Mouse (Mus musculus): ENCODE measurements around the gene Pycr1. TPM values are rescaled to one million over a fixed set of nuclear protein-coding genes. Genes with fewer than 3 reads are reported as not detected.

The Pycr1 gene
- total and polyA plus RNA-seq, 3 experiments, result 21.0 to 75.3 (median 32.3) TPM

DNA sequence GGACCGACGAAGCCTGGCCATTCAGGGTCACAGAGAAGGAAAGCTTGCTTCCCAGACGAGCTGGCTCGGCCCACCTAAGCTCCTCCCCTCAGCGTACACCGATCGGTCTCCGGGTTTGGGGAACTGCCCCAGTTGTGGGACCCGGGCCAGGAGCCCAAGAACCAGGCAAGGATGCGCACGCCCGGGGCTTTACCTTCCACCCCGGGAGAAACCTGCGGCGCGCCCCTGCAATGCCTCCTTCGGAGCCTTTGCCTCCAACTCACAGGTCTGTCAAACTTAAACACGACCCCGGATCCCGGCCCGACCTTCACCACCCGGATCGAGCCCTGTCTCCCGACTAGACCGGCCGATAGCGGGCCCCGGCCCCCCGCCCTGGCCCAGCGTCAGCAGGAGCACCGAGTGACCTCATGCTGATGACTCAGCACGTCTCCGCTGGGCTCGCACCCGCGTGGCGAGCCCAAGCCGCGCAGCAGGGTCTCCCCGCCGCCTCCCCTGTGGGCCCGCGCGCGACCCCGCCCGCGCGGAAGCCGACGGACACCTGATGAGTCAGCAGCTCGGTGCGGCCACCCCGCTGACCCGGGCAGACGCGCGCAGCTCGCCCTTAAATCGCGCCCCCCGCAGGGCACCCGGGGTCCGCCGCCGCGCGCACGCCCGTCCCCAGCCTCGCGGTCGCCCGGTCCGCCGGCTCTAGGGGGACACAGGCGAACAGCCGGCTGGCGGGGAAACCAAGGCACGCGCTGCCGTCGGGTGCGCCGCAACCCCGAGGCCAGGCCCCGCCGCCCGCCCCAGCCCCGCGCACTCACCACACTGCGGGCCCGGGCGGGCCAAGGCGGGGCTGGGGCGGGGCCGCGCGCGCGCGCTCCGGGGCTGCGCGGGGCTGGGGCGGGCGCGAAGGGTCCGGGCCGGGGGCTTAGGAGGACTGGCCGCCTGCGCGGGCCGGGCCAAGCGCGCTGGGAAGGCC is 10.7 kb downstream of the Pycr1 start (continued):
- peak; percentile 93 for TF ChIP-seq MAFK (IDR thresholded peaks at IDR 0.05; ENCODE audit: insufficient replicate concordance, low read length)
- no peak for TF ChIP-seq PAX5 (IDR thresholded peaks at IDR 0.05; ENCODE audit: low read length)
- TF ChIP-seq ZKSCAN1 (IDR thresholded peaks at IDR 0.05; ENCODE audit: borderline replicate concordance, low read depth, low read length), result no peak
- no peak for TF ChIP-seq KAT2A (IDR thresholded peaks at IDR 0.05; ENCODE audit: insufficient replicate concordance, low read length)
- no peak for TF ChIP-seq USF1 (IDR thresholded peaks at IDR 0.05; ENCODE audit: low read depth, low read length)
- no peak for TF ChIP-seq IRF4 (IDR thresholded peaks at IDR 0.05; ENCODE audit: low read depth, low read length)
- no peak for TF ChIP-seq USF2 (conservative IDR thresholded peaks at IDR 0.05; ENCODE audit: low read depth, low read length)
- no peak for TF ChIP-seq E2F4 (IDR thresholded peaks at IDR 0.05; ENCODE audit: insufficient replicate concordance, low read depth, low read length)
- TF ChIP-seq MAX (IDR thresholded peaks at IDR 0.05; ENCODE audit: low read length), result peak; percentile 56; the same call in 1 of the 2 replicates
- TF ChIP-seq CHD1 (IDR thresholded peaks at IDR 0.05; ENCODE audit: low read depth, low read length), result no peak
- no peak for TF ChIP-seq POLR2AphosphoS2 (IDR thresholded peaks at IDR 0.05; ENCODE audit: low read depth, low read length)
- no peak for TF ChIP-seq ZNF384 (IDR thresholded peaks at IDR 0.05; ENCODE audit: low read depth, low read length)
- TF ChIP-seq MYC (IDR thresholded peaks at IDR 0.05; ENCODE audit: low read depth, low read length), result peak; percentile 51; the same call in 1 of the 2 replicates

DNA sequence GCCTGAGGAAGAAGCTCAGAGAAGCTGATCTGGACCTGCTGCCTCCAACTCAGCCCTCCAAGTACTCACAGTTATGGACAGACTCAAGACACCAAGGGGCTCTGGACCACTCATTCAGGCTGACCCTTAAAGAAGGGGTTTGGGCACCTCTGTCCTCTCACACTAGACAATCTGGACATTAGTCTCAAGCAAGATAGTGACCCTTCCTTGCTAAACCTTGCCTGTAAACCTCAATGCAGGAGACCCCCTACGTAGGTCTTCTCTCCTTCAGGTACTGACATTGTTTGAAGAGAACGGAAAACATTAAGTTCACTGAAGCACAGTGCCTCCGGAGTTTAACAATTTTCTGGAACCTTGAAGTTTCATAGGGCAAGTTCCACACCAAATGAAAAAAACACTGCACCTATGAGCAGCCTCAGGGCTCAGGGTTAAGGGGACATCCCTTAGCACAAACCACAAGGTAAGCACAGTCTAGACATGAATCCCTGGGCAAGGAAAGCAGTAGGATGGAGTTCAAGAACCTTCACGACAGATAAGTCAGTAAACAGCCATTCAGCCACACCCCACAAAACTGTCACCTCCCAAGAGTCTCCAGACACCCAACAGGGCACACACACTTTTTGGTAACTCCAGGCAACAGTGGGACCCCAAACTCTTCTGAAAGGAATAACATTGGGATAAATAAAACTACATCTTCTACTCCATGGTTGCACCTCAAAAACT is 11.7 kb downstream of the Pycr1 start:
- Histone ChIP-seq H3K36me3 (replicated peaks in 1 of 2; ENCODE audit: control insufficient read depth in 1 of 2, insufficient read depth in 1 of 2, low read length in 1 of 2) (peaks cover 20 to 29% of the 10 kb centered on the region in 2 experiments), H3K4me3 (replicated peaks in 1 of 3; ENCODE audit: low read depth in 2 of 3, low read length in 2 of 3, poor library complexity in 1 of 3) (peak overlapping the region; percentile 74 to 93 (median 83)), H3K27me3 (replicated peaks) (no peaks in the 10 kb centered on the region), H3K27ac (ENCODE audit: insufficient read depth, low read depth) (peak overlapping the region; percentile 74), H3K9ac (ENCODE audit: insufficient read depth, low read depth) (peak overlapping the region; percentile 96), H3K79me2 (replicated peaks; ENCODE audit: control insufficient read depth, extremely low read depth, insufficient read depth, poor library complexity, severe bottlenecking) (peaks cover 39% of the 10 kb centered on the region), H3K9me3 (replicated peaks; ENCODE audit: low read length) (no peaks in the 10 kb centered on the region), H3K4me1 (ENCODE audit: control insufficient read depth in 1 of 2, insufficient read depth in 2 of 2) (peaks cover 31 to 54% of the 10 kb centered on the region in 2 experiments), H3K4me2 (ENCODE audit: insufficient read depth, low read depth, poor library complexity, severe bottlenecking) (peak overlapping the region; percentile 87)
- in situ Hi-C loops (cut with MboI; ENCODE audit: low pct_ligation_motif_present, low pct_unique_long_range_greater_than_20kb, low sequenced_read_pairs) (no loop called here), dilution Hi-C loops (cut with MboI; ENCODE audit: extremely low pct_ligation_motif_present, extremely low pct_unique_long_range_greater_than_20kb, low sequenced_read_pairs) (no loop called here)
- no peak for TF ChIP-seq ZC3H11A (IDR thresholded peaks at IDR 0.05; ENCODE audit: low read depth, low read length)
- 0 out of 2 replicates have a peak, but pooled peaks have one; percentile 67 for TF ChIP-seq CHD1 (IDR thresholded peaks at IDR 0.05; ENCODE audit: low read depth, low read length)
- TF ChIP-seq GABPA (IDR thresholded peaks at IDR 0.05; ENCODE audit: insufficient replicate concordance, low read depth, low read length), result no peak
- DNase-seq (ENCODE audit: extremely low read depth), result no peak
